Mouse (Mus musculus) brain, adult 2 months (tissue): ENCODE data around the gene Trabd2b.
A peak's percentile ranks its signal among the peaks of the same experiment; 100 is the strongest.

Source experiments
- DNase-seq: peaks from one replicate; pipeline ENCODE4 v3.0.0; 2011; ENCODE audit warnings: low read depth, low spot score

Trabd2b gene

DNA sequence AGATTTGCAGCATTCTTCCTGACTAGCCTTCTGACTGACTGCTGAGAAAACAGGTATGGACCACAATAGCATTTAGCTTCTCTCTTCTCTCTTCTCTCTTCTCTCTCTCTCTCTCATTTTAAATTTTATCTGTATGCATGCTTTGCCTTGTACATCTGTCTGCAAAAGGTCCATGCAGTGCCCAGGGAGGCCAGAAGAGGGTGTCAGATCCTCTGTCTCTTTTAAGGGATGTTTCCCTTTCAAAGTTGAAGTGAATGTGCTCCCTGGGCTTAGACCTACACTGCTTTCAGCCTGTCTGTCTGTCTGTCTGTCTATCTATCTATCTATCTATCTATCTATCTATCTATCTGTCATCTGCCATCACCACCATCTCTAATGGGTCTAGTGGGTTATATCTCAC lies 8.9 kb upstream of the Trabd2b start:
- DNase-seq, result no peak

DNA sequence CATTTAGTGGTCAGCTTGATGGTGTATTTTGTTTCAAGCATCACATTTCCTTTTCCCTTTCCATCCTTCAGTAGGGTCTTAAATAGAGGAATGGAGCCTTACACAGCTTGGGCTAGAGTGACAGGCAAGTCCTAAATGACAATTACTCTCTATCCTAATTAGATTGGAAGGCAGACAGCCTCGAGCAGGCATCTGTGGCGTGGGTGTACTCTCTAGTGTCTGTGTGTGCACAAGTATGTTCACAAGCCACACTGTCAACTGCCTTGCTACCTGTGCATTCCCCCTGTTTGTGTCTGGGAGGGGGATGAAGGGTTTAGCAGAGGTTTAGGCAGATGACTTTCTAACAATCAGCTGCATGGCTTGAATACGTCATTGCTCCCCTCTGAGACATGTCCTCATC lies 6.7 kb upstream of the Trabd2b start:
- peak; percentile 57 for DNase-seq

DNA sequence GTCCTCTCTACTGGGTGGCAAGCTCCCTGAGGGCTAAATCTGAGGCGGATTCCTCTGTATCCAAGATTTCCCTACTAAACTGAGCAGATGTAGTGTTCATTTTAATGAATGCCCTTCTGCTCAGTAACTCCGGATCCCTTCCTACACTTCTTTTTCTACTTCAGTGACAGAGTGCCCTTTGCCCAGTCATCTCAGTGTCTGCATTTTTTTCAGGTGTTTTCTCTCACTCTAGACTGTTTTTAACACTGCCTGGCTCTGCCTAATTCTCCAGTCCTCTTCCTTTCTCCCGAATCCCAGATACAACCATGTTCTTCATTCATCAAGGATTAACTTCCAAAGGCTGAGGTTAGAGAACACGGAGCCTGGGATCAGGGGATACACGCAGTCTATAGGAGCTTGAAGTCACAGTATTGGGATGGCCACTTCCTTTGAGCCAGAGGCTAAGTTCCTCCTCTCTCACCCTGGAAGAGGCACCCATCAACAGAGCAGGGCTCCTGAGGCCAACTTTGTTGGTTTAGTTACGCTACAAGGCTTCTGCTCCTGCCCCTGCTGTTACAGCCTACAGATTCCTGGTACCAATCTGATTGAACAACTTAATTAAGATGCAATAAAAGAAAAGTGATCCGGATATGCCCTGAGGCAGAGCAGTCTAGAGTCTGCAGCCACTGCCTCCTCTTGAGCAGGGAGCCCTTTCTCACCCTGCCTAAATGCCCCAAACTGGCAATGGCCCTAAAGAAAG lies 4.4 kb upstream of the Trabd2b start:
- no peak for DNase-seq

GRCm38 (mm10) chr4:114405682-114406354 lies 706 bp upstream of the Trabd2b start:
- peak; percentile 89 for DNase-seq

GRCm38 (mm10) chr4:114407516-114407915 lies 992 bp downstream of the Trabd2b start:
- DNase-seq, result no peak

- DNase-seq, result no peak
These were observed 1.8 kb downstream of the Trabd2b start for GRCm38 (mm10) chr4:114408298-114408697.

DNA sequence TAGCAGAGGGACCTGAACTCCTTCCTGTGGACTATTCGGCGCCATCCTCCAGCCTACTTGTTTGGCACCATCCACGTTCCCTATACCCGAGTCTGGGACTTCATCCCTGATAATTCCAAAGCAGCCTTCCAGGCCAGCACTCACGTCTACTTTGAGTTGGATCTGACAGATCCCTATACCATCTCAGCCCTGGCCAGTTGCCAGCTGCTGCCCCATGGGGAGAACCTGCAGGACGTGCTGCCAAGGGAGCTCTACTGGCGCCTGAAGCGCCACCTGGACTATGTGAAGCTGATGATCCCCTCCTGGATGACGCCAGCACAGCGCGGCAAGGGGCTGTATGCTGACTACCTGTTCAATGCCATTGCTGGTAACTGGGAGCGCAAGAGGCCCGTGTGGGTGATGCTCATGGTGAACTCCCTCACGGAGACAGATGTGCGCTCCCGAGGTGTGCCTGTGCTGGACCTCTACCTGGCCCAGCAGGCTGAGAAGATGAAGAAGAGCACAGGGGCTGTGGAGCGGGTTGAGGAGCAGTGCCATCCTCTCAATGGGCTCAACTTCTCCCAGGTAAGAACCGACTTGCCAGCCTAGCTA lies 2.5 kb downstream of the Trabd2b start:
- DNase-seq, result no peak

GRCm38 (mm10) chr4:114409511-114409910 lies 3.0 kb downstream of the Trabd2b start:
- DNase-seq, result no peak

DNA sequence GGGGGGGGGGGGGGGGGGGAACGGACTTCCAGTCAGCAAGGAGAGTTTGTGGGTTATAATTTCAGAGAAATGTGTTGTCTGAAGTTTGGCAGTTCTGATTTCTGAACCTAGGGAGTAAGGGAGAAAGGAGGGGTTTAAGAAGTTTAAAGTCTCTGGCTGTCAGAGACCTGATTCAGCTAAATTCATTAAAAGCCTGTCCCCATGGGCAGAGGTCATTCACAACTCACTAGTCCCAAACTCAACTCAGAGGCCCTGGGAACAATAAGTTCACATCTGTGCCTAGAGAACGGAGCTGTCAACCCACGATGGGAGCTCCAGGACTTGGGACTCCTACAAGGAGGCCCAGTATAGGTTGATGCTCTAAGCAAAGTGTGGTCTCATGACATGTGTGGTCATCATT lies 3.5 kb downstream of the Trabd2b start:
- DNase-seq, result no peak

DNA sequence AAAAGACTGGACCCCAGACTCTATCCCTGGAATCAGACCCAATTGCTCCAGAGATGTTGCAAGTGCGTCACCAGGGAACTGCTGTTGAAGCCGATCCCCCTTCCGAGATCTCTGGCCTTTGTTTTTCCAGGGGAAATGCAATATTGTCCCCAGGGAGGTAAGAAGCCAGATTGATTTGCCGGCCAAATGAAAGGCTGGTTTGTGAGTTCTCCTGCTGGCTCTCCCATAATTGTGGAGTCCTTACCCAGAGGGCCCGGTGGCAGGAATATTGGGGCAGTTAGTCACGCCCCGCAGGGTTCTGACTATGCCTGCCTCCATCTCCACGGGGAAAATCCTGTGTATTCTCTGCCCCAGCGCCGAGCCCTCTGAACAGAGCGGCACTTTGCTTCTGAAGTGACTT lies 3.9 kb downstream of the Trabd2b start:
- no peak for DNase-seq

DNA sequence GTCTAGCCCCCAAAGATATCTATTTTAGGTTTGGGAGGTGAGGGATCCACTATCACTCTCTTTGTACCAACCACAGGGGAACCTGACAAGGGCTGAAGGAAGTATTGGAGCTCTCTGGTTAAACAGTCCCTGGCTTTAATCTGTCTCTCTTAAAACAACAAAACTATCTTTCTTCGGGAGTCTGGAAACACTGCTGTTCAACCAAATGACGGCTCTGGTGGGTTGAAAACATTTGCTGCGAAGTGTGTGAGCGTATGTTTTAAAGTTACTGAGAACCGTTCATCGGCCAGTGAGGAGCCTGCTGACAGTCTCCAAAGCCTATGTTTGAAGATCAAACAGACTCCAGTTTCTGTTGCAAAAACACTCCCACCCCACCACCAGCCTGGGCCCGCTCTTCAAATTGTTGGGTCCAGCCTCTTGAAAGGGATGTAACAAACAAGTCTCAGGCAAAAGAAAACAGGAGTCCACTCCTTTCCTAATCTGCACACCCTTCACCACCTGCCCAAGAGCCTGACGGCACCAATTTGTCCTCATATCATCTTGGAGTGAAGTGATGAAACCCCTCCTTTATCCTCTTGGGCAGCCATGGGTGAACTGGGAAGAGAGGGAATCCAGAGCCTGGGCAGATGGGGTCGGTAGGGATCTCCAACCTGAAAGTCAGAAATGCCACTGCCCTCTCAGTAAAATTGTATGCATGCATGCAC lies 4.6 kb downstream of the Trabd2b start:
- DNase-seq, result peak; percentile 32

GRCm38 (mm10) chr4:114411846-114412390 lies 5.4 kb downstream of the Trabd2b start:
- no peak for DNase-seq

GRCm38 (mm10) chr4:114415925-114416645 lies 9.6 kb downstream of the Trabd2b start:
- peak; percentile 82 for DNase-seq

DNA sequence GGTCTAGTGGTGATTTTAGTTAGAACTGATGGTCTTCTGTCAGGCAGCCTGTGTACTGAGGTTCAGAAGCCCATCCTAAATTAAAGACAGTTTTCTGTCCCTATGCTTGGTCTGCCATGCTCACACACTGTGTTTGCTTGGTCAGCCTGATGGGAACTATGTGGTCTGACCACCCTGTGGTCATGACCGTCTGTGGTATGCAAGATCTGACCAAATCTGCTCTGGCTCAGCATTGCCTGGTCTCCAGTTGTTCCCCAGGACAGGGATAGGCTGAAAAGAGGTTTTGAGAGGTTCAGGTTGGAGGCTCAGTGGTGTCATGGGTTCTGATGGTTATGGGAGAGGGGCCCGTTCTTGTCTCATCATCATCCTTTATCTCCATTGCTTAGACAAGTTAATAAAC lies 13.6 kb downstream of the Trabd2b start:
- DNase-seq, result no peak

DNA sequence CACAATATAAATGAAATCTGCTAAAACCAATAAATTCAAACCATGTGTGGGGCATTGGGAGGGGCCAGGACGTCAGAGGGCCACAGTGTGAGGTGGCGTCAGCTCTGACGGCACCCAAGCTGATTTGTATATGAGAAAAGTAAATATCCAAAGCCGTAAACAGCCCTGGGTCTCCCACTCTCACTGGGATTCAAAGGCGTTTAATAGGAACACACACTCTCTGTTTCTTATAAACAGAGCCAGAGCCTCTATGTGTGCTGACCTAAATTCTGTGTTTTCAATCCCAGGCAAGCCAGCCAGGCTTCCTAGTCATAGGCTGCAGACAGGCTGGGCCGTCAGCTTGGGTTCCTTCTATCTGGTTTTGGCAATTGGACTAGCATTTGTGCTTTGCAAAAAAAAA lies 16.6 kb downstream of the Trabd2b start:
- DNase-seq, result peak; percentile 44

DNA sequence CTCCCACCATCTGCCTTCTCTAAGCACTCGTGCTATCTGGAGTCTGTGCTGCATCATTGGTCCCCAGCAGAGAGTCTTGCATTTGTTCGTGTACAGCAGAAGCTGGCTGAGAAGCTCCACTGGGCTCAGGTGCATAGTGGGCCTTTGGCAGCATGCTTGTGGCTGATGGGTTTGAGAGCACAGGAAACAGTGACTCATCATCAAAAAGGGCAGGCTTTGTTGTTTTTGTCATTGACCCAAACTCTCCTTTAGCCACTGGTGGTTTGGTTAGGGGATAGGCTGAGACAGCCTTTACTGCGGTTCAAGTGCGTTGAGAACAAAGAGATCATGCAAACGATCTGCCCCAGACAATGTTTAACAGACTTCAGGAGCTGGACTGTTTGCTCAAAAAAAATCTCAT lies 19.3 kb downstream of the Trabd2b start:
- no peak for DNase-seq

DNA sequence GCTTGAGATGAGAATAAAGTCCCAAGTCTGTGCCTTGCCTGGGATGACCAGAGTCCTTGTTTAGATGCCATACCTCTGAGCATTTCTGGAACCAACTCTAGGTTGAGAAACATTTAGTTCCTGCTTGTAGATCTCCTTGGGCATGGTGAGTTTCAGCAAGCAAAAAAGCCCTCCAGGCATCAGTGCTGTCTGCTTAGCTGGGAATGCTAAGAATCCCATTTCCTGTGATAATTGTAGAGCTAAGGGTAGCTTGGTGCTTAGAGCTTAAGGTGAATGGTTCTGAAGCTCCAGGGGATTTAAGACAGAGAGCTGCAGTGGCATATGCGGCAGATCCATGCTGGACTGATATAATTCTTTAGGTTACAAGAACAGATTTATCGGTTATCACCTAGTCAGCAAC lies 26.2 kb downstream of the Trabd2b start:
- no peak for DNase-seq

- no peak for DNase-seq
These were observed 26.9 kb downstream of the Trabd2b start for GRCm38 (mm10) chr4:114433440-114433839.

DNA sequence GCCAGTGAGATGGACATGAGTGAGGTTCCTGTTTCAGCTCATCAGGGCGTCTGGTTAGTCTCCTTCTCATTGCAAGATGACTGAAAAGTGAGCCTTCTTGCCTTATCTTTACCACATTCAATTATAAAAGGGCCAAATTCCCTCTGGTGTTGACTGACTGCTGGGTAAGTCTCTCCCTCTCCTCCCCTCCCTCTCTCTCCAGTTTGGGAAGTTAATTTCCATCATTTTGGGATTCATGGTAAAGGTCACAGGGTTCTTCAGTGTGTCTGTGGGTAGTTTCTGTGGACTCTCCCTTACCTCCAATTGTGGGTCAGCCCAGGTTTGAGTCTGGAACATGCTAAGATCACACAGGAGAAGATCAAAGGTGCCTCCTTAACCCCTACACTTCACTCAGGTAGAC lies 28.2 kb downstream of the Trabd2b start:
- no peak for DNase-seq

DNA sequence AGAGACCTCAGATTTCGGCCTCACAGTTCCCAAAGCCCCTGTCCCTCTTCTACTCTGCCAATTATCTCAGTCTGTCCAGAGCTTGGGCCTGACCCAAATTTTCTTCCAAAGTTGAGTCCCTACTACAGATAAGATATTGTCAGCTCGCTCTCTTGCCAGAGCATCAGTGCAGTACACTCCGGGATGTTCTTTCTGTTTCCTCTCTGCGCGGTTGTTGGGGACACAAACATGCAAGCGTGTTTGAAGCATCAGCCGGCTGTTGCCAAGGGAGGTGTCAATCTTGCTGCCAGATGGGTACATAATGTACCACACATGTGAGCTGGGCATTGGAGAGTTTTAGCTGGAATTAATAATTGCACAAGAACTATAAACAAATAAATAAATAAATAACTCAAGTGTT lies 28.9 kb downstream of the Trabd2b start:
- DNase-seq, result no peak

GRCm38 (mm10) chr4:114438764-114439163 lies 32.2 kb downstream of the Trabd2b start:
- DNase-seq, result no peak
